Mouse (Mus musculus) ES-E14 (cell line): ENCODE results near the gene Olfr313.
"Not testable (repeated sequence)": the region's sequence is repeated elsewhere in the genome, so short reads cannot be mapped to it uniquely, and the experiment has no call there.

ENCODE experiments used
- HCFC1 ChIP-seq: IDR thresholded peaks from 2 replicates; pipeline ENCODE4 v1.6.1; 2012; ENCODE audit warnings: low read length, inconsistent platforms, borderline replicate concordance; ENCODE audit not compliant: insufficient read depth
- ZC3H11A ChIP-seq: IDR thresholded peaks from 2 replicates; pipeline ENCODE4 v1.6.1; 2012; ENCODE audit warnings: low read depth, mild to moderate bottlenecking, inconsistent platforms, low read length, borderline replicate concordance

DNA sequence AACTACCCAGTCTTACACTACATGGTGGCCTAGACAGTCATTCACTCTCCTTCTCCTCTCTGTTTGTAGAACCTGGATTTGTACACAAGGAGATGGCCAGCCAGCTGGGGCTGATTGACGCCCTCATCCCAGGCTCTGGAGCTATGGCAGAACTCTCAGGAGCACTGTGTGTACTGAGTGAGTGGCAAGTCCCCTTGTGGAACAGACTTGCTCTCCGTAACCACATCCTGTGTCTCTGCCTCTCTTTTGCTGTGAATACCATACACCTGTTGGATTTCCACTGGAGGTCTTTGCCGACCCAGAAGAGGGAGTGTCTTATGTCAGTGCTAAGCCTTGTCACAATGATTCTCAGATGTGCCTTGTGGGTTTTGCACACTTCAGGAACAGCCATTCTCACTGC, 17.7 kb downstream of the Olfr313 start:
- not testable (repeated sequence) for TF ChIP-seq ZC3H11A, HCFC1
